ENCODE assay signal across 8 mouse cellular contexts in genomic region chr11:49711981-49712554, GRCm38 (mm10). TPM values are rescaled to one million over a fixed set of nuclear protein-coding genes. Genes with fewer than 3 reads are reported as not detected.
DNase-seq lines count a peak whose midpoint lies in the region; ATAC-seq and TF ChIP-seq lines count a peak whose summit lies in the region.

No protein-coding gene starts in this region.

- under 1% methylated on average over 47 of the region's 70 CpGs for WGBS in spleen, adult 2 months
- under 1% methylated on average over 35 of the region's 70 CpGs for WGBS in kidney, embryonic 14.5 days

- no peaks in the 10 kb centered on the region for H3K27me3 ChIP-seq in spleen, adult 2 months (ENCODE audit: control insufficient read depth, insufficient read depth, low read length)
- H3K27me3 ChIP-seq in kidney, embryonic 14.5 days (ENCODE audit: control insufficient read depth, insufficient read depth, low read length): no peaks in the 10 kb centered on the region

- H3K9me3 ChIP-seq in kidney, embryonic 14.5 days (ENCODE audit: control insufficient read depth, low read length): no peaks in the 10 kb centered on the region

- peak overlapping the region; percentile 81 for H3K4me2 ChIP-seq in kidney, embryonic 14.5 days (replicated peaks; ENCODE audit: low read depth, low read length)

- TF ChIP-seq POLR2A in spleen, adult 2 months (IDR thresholded peaks at IDR 0.05; ENCODE audit: low read depth, low read length): no peak
- no peak for TF ChIP-seq POLR2A in brain, embryonic 14.5 days (IDR thresholded peaks at IDR 0.05; ENCODE audit: borderline replicate concordance, extremely low read depth, insufficient read depth, insufficient read length, poor library complexity, severe bottlenecking)

- ATAC-seq in kidney, embryonic 14.5 days (ENCODE audit: low FRiP score, low TSS enrichment): peak; percentile 58

- H3K36me3 ChIP-seq in spleen, adult 2 months (ENCODE audit: control insufficient read depth, insufficient read depth, low read length): no peaks in the 10 kb centered on the region; the same call in 1 of the 2 replicates
- peaks cover 4% of the 10 kb centered on the region; the same call in 1 of the 2 replicates for H3K36me3 ChIP-seq in kidney, embryonic 14.5 days (ENCODE audit: control insufficient read depth, insufficient read depth, low read length)

- peak in 1 of 2 experiments; percentile 38 for DNase-seq in spleen, adult 2 months (ENCODE audit: low read depth in 1 of 2, low spot score in 2 of 2)
- DNase-seq in spleen, adult 18-20 months: no peak
- DNase-seq in brain, embryonic 14.5 days (ENCODE audit: low read depth): peak; percentile 44
- DNase-seq in gastrocnemius, postnatal 14 days: peak; percentile 31
- peak; percentile 16 for DNase-seq in lung, postnatal 25 days (ENCODE audit: low spot score)
- peak; percentile 17 for DNase-seq in right cerebral cortex, postnatal 25 days
- no peak for DNase-seq in layer of hippocampus, adult 11-12 months (ENCODE audit: low spot score)

- peak overlapping the region; percentile 94 for H3K27ac ChIP-seq in spleen, adult 2 months (ENCODE audit: insufficient read depth, low read length)
- H3K27ac ChIP-seq in kidney, embryonic 14.5 days (ENCODE audit: low read depth, low read length): peak overlapping the region; percentile 94

- H3K4me3 ChIP-seq in spleen, adult 2 months (ENCODE audit: extremely low read depth, insufficient read depth, insufficient read length): peak overlapping the region; percentile 88
- H3K4me3 ChIP-seq in kidney, embryonic 14.5 days (ENCODE audit: low read length): peak overlapping the region; percentile 99

- H3K9ac ChIP-seq in kidney, embryonic 14.5 days (ENCODE audit: low read depth, low read length): peak overlapping the region; percentile 99

- intact Hi-C loops in gastrocnemius, postnatal 14 days (cut with DNase I; ENCODE audit: low total_unique reads): no loop called here

- TF ChIP-seq CTCF in spleen, adult 2 months (IDR thresholded peaks at IDR 0.05; ENCODE audit: extremely low read depth, insufficient read depth, insufficient read length, insufficient replicate concordance): no peak
- no peak for TF ChIP-seq CTCF in brain, embryonic 14.5 days (IDR thresholded peaks at IDR 0.05; ENCODE audit: borderline replicate concordance, extremely low read depth, insufficient read depth, insufficient read length)

- H3K4me1 ChIP-seq in spleen, adult 2 months (ENCODE audit: control insufficient read depth, insufficient read depth, insufficient read length): peaks cover 5% of the 10 kb centered on the region
- peaks cover 19% of the 10 kb centered on the region for H3K4me1 ChIP-seq in kidney, embryonic 14.5 days (ENCODE audit: control insufficient read depth, insufficient read depth, low read length)

RNA-seq across cellular contexts. Expression of gene Cnot6, which starts 0.5 kb away (rescaled TPM):
- polyA plus RNA-seq in spleen, adult 2 months (2012; rRNA removed): 7.3 and 8.5 TPM in 2 replicates
- polyA plus RNA-seq in brain, embryonic 14.5 days (2012; rRNA removed): 72.9 and 74.3 TPM in 2 replicates
- total RNA-seq in gastrocnemius, postnatal 14 days (2021): 10 to 100 TPM; 19.6 to 21.1 TPM
- polyA plus RNA-seq in kidney, embryonic 14.5 days (2014; fragmentation: Nextera tagmentation; extraction: Ambion mirVana): 75.3 and 77.4 TPM in 2 replicates

RNA-seq across cellular contexts. Expression of gene Scgb3a1, which starts 48.7 kb away (rescaled TPM):
- polyA plus RNA-seq in spleen, adult 2 months (2012; rRNA removed): 0.28 TPM in 1 of 2 replicates, not detected in the other
- not detected in 2 replicates for polyA plus RNA-seq in brain, embryonic 14.5 days (2012; rRNA removed)
- total RNA-seq in gastrocnemius, postnatal 14 days (2021): not detected
- polyA plus RNA-seq in kidney, embryonic 14.5 days (2014; fragmentation: Nextera tagmentation; extraction: Ambion mirVana): not detected in 2 replicates

Comparison
In these comparisons a context has a peak if more than half of its experiments do, and no peak if none do; other contexts are left out.
1. DNase-seq: peak in brain, embryonic 14.5 days (single experiment), gastrocnemius, postnatal 14 days (single experiment), lung, postnatal 25 days (single experiment) and right cerebral cortex, postnatal 25 days (single experiment); none in spleen, adult 18-20 months (0 of 2) and layer of hippocampus, adult 11-12 months (single experiment).